Mouse (Mus musculus): ENCODE data around the gene Fgfr2.

The Fgfr2 gene

GRCm38 (mm10) chr7:132808051-132808796, 314.9 kb downstream of the Fgfr2 start:
- DNase-seq (ENCODE audit: extremely low spot score, low read depth, low spot score) = no peak

- no peak for DNase-seq (ENCODE audit: extremely low spot score, low read depth, low spot score)
Measured at GRCm38 (mm10) chr7:132806926-132807857, 316.0 kb downstream of the Fgfr2 start.

- DNase-seq (ENCODE audit: extremely low spot score, low read depth, low spot score) = no peak
Measured at GRCm38 (mm10) chr7:132806286-132806685, 316.9 kb downstream of the Fgfr2 start.

GRCm38 (mm10) chr7:132804951-132805350, 318.2 kb downstream of the Fgfr2 start:
- no peak for DNase-seq (ENCODE audit: extremely low spot score, low read depth, low spot score)

GRCm38 (mm10) chr7:132804461-132804860, 318.7 kb downstream of the Fgfr2 start:
- no peak for DNase-seq (ENCODE audit: extremely low spot score, low read depth, low spot score)

GRCm38 (mm10) chr7:132803962-132804361, 319.2 kb downstream of the Fgfr2 start:
- no peak for DNase-seq (ENCODE audit: extremely low spot score, low read depth, low spot score)

GRCm38 (mm10) chr7:132803336-132803735, 319.8 kb downstream of the Fgfr2 start:
- DNase-seq (ENCODE audit: extremely low spot score, low read depth, low spot score) = no peak

GRCm38 (mm10) chr7:132802691-132803090, 320.5 kb downstream of the Fgfr2 start:
- DNase-seq (ENCODE audit: extremely low spot score, low read depth, low spot score) = no peak

- no peak for DNase-seq (ENCODE audit: extremely low spot score, low read depth, low spot score)
Measured at GRCm38 (mm10) chr7:132802066-132802465, 321.1 kb downstream of the Fgfr2 start.

GRCm38 (mm10) chr7:132801509-132801908, 321.6 kb downstream of the Fgfr2 start:
- no peak for DNase-seq (ENCODE audit: extremely low spot score, low read depth, low spot score)

GRCm38 (mm10) chr7:132800868-132801267, 322.3 kb downstream of the Fgfr2 start:
- DNase-seq (ENCODE audit: extremely low spot score, low read depth, low spot score) = no peak

- DNase-seq (ENCODE audit: extremely low spot score, low read depth, low spot score) = no peak
Measured at GRCm38 (mm10) chr7:132799119-132800016, 323.8 kb downstream of the Fgfr2 start.

- DNase-seq (ENCODE audit: extremely low spot score, low read depth, low spot score) = no peak
Measured at GRCm38 (mm10) chr7:132795141-132795540, 328.0 kb downstream of the Fgfr2 start.

GRCm38 (mm10) chr7:132793467-132793866, 329.7 kb downstream of the Fgfr2 start:
- DNase-seq (ENCODE audit: extremely low spot score, low read depth, low spot score) = no peak

GRCm38 (mm10) chr7:132790447-132791219, 332.5 kb downstream of the Fgfr2 start:
- DNase-seq (ENCODE audit: extremely low spot score, low read depth, low spot score) = no peak

GRCm38 (mm10) chr7:132788826-132789225, 334.3 kb downstream of the Fgfr2 start:
- DNase-seq (ENCODE audit: extremely low spot score, low read depth, low spot score) = no peak

- DNase-seq (ENCODE audit: extremely low spot score, low read depth, low spot score) = no peak
Measured at GRCm38 (mm10) chr7:132787496-132788190, 335.5 kb downstream of the Fgfr2 start.

- no peak for DNase-seq (ENCODE audit: extremely low spot score, low read depth, low spot score)
Measured at GRCm38 (mm10) chr7:132787022-132787421, 336.1 kb downstream of the Fgfr2 start.

GRCm38 (mm10) chr7:132786522-132786921, 336.6 kb downstream of the Fgfr2 start:
- no peak for DNase-seq (ENCODE audit: extremely low spot score, low read depth, low spot score)

GRCm38 (mm10) chr7:132786011-132786410, 337.1 kb downstream of the Fgfr2 start:
- no peak for DNase-seq (ENCODE audit: extremely low spot score, low read depth, low spot score)
